Mouse (Mus musculus) liver (tissue): ENCODE data around the gene Sh3kbp1.
"Not testable (repeated sequence)": the region's sequence is repeated elsewhere in the genome, so short reads cannot be mapped to it uniquely, and the experiment has no call there.

ENCODE experiments used
- DNase-seq: peaks from one replicate; pipeline ENCODE4 v3.0.0-alpha.2; 2020; ENCODE audit warnings: mixed read lengths

Sh3kbp1 gene

DNA sequence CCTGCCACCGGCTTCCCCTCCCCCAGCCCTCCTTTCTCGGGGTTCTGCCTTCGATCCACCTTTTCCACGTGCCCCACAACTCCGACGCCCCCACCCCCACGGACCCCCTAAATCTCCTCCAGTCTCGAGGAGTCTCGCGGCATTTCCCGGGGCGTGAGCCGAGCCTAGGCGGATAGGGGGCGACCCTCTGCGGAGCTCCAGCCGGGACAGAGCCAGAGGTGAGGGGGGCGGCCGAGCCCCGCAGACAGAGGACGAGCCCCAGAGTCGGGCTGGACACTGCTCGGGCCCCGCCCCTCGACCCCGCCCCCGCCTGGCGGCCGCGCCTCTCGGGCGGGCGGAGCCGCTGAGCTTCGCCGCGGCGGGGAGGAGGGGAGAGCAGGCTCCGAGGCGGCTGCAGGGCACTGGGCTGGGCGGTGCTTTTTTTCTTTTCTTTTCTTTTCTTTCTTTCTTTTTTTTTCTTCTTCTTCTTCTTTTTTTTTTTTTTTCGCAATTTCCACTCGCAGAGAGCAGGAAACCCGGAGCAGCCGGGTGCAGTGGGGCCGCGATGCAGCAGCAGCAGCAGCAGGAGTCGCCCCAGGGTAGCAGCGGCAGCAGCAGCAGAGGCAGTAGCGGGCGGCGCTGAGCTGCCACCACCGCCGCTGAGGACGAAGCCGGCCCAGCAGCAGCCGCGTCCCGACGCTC lies at the start of gene Sh3kbp1:
Sh3kbp1 (plus strand) TSS at position 366 of the 681 bp plus-strand sequence.
- peak; percentile 84 for DNase-seq

DNA sequence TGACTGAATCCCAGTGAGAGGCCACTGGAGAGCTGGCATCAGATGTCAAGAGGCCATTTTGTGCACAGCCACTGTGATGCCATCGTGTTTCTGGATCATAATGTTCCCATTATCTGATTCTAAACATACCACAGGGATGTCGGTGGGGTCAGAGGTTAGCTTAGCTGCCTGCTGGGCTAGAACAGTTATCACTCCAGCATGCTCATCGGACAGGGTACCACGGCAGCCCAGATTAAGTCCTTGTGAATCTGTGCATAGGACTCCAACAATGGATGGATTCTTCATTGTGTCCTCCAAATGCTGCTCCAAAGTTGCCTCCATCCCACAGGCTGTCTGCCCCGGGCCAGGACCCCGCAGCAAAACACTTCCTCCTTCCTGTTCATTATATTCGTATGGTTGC lies 42.3 kb upstream of the Sh3kbp1 start:
- DNase-seq = not testable (repeated sequence)

DNA sequence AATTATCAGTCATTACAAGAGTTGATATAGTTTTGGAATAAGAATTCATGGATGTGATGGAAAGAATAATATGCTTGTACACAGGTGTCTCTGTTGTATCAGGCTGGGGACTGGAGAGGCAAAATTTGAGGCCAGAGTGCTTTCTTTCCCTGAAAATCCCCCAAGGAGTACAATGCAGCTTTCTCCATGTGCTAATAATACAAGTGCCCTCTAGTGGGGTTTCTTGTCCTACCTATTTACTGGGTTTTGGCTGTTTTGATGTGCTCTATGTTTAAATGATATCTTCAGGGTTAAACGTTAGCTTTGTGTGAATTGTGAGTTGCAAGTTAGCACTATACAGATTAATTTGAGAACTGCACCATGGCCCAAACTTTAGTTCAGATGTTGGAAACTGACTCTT lies 35.4 kb upstream of the Sh3kbp1 start:
- no peak for DNase-seq

DNA sequence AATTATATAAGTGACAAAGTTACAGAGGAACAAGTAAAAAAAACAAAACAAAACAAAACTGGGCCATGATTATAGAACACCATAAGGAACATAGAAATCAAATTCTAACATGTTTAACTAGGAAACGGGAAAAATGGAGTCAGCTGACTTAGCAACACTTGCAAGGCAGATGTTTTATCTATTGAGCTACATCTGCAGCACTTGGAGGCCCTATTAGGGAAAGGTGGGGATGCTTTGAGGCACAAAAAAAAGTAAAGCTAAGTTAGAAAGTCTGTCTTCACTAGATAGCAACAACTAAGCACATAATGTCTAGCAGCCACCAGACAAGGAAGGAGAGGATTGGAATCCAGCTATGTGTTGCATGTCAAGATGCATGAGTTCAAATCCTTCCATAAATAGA lies 29.6 kb upstream of the Sh3kbp1 start:
- peak; percentile 22 for DNase-seq

DNA sequence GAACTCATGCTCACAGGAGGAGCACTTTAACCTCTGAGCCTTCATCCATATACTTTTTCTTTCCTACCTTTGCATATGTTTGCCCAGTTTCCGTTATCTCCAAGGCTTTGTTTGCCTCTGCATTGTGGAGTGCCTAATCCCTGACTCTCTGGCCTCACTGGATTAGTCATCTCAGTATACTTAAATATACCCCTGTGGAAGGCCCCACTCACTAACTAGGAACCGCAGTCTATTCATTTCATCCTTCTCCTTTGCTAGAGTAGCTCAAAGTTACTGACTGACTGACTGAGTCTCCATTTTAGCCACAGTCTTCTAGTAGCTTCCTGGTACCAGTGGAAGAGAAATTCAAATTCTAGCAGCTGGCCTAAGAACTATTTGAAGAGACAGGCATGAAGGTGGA lies 22.2 kb upstream of the Sh3kbp1 start:
- no peak for DNase-seq

DNA sequence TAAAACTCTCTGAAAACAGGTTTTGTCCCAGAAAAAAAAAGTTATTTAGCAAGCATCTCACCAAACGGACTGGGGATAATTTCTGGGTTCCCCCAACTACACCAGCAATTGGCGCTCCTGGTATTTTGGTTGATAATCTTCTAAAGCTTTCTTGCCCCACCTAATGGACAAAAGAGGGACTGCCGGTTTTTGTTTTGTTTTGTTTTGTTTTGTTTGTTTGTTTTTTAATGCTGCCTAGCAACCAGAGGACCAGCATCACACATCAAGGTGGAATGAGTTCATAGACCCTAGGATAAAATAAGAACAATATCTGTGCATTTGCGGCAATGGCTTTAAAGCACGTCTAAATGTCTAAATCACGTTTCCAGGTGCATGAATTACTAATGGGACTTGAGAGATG lies 20.1 kb upstream of the Sh3kbp1 start:
- no peak for DNase-seq

DNA sequence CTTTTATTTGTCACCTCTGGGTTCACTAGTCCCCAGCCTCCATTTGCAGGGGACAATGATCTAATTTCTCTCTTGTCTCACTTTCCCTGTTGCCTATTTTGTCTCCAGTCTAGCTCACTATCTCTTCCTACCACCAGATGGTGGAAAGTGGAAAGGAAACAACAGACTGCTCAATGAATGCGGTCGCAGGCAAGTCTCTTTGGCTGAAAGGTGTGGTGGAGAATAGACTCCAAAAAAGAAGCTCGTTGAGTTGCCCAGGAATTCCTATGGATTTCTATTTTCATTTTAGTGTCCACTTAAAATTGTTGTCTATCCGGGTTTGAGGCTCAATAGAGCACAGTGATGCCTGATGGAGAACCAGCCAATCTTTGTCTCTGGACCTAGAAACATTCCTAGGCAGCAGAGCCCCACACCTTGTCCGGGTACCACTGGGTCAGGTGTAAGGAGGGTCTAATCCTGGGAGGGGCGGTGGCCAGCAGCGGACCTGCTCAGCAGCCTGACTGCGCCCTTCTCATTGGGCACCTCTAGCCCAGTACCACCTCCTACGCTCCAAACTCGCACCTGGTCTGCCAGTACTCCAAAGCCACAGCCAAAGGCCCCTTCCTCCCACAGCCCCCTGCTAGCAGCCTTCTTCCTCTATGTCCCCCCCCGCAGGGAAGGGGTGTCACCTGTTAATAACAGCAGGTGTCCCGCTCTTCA lies 715 bp upstream of the Sh3kbp1 start:
- DNase-seq = no peak

DNA sequence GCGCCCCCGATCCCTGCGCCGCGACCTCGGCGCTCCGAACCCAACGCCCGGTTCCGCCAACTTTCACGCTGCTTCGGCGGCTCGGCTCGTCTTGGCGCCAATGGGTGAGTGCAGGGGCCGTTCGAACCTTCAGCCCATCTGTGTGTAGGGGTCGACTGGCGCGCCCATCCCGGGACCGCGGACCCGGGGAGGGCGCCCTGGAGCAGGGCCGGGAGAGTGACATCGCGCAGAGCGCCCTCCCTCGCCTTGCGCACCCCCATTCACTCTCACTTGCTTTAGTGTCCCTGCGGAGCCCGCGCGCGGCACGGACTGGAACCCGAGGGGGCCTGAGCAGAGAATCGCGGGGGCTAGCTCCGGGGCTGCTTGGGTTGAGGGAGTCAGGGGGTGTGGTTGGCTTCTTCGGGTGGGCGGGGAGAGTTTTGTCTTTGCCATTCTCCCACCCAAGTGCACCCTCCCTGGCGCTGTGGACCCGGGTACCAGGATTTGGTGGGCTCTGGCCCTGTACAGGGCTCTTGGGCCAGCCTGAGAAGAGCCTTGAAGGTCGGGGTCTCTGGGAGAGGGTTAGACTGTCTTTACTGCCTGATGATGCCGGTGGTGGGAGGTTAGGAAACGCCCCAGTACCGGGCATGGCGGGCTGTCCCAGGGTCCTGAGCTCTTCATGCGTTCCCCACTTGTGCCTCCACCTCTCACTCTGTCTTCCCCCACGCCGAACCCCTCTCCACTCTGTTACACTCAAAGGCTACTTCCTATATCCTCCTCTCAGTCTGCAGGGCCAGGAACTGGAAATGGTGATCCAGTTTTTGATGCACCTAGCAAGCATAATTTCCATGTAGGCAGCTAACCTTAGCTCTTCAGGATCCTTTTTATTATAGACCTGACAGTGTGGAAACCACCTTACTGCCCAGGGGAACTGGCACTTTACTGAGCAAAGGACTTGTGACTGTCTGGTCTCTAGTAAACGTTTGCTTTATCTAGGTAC lies 805 bp downstream of the Sh3kbp1 start:
- peak; percentile 44 for DNase-seq

DNA sequence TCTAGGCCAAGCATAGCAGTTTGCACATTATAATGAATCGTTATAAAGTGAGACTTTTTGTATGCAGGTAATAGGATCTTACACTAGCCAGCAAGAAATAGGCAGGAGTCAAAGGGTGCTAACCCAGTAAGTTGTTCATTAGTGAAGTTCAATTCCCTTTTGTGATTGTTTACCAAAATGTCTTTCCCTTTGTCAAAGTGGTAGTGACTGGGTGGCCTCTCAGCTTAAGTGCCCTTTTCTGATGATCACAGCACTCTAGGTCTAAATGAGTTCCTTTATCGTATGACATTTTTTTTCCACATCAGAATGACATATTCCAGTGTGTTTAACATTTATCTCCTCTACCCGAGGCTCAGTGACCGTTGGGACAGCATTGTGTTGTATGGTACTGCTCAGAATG lies 1.6 kb downstream of the Sh3kbp1 start:
- no peak for DNase-seq

DNA sequence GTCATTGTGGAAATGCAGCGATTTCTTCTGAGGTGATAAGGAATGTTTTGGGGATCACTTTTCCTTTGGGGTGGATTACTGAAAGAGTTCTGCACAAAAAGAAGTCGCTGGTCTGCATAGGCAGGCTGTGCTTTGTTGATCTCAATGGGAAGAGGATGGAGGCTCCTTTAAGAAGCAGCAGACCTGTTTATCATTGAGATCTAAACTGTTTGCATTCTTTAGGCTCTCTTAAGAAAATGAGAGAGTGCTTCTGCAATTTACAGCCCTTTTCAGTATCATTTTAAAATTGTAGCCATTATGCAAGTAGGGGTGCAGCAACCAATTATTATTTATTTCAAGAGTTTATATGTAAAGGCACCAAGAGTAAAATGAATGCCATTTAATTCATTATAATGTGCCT lies 2.1 kb downstream of the Sh3kbp1 start:
- DNase-seq = no peak

DNA sequence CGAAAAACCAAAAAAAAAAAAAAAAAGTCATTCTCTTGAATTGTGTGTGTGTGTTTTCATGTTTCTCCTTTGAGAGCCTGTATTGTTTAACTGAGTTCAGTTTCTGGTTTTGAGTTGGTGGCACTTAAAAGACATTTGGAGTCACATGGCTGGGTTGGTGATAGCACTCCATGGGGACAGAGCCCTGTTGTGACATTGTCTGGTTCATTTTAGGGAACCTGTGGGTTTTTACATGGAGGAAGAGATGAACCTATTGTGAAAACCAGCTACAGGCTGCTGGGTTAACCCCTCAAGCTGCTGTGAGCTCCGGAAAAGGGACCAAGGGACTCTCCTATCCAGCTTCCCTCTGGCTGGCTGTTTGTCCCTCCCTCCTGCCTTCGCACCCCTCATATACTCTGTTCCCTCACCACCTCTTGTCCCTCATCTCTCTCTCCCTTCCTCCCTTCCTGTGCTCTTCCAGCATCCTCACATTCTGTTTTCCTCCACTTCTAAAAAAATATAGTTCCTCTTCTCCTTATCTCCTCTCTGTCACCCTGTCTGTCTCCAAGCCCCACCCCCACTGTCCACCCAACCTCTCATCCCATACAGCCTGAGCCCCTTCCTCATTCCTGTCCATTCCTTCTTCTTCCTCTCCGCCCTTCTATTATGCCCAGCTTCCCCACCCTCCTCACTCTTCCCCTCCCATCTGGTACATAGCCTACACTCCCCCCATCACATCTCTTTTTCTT lies 11.6 kb downstream of the Sh3kbp1 start:
- peak; percentile 14 for DNase-seq

DNA sequence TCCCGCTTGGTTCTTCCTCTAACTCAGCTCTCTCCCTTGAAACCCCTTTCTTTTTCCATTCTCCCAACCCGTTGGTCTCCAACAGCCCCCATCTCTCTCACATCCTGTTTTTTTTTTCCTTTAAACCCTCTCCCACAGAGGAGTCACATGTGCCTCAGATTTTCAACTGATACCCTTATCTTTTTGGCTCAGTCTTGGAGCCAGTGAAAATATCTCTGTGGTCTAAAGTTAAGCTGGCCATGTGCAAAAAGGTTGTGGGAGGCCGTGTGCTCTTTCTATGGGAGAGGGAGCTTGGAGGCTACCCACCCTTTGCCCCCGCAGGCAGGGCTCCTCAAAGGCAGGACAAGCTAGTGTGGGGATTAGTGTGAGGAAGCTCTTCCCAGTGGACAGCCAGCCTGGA lies 12.9 kb downstream of the Sh3kbp1 start:
- no peak for DNase-seq

DNA sequence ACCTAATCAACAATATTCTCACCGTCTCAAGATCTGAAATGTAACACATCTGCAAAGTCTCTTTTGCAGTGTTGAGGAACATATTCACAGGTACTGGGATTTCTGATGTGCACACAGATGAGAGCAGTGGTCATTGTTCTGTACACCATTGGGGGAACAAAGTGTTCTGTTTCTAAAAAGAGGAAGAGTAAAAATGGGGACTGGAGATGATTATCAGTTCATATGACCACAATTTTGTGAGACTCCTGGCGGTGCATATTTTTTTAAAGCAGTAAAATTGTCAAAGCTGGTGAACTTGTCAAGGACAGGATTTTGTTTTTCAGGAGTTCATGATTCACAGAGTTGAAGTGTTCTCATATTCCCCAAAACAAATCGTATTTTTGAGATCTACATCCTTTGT lies 18.2 kb downstream of the Sh3kbp1 start:
- DNase-seq = no peak

DNA sequence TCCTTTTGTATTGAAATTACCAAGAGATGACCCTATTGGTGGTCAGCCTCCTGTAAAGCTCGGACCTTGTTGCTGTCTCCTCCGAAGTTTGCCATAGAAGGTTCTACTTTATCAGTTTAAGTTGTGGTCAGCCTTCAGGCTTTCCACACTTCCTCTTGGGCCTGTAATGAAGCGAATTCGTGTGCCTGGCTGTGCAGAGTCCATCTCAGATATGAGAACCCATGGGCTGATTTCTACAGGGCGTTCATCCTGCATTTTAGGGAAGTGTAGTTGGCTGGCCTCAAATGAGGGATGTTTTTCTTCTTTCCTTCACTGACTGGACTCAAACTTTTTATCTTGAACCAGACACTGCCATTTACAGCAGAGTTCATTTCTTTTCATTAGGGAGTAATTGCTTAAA lies 20.5 kb downstream of the Sh3kbp1 start:
- DNase-seq = no peak

DNA sequence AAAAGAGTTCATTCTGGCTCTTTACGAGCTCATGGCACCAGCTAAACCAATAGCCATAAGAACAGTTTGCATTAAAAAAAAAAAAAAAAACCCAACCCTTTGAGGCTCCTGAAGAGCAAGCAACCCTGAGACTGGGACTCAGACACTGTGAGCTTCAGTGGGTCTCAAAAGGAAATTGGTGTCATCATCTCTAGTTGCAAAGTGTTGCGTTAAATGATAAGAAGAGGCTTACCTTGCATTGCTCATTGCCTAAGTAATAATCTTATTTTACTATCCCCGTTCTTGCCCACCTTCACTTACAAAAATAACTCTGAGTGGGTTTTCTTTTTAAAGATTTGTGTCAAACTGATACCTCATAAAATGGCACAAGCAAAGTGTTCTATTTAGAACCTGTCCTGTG lies 21.5 kb downstream of the Sh3kbp1 start:
- DNase-seq = no peak

DNA sequence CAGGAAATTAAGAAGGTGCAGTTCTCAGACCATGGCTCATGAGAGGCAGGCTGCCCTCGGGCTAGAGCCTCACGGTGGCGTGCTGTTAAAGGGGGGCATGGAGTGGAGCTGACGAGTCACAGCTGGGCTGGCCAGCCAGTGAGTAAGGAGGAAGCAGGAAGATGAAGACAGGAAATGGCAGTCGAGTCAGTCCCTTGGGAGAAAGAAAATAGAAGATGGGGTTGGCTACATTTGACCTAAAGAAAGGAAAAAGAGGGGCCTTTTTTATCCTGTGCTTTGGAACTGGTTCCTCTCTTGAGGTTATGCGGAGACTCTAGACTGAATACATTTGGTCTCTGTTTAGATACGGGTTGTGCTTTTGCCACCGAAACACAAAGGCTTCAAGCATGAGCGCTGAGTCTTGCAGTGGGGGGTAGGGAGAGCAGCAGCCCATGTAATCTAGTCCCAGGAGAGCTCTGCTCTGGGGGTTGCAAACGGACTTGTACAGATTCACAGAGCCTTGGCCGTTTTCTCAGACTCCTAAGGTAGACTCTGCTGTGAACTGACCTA lies 23.1 kb downstream of the Sh3kbp1 start:
- peak; percentile 12 for DNase-seq

DNA sequence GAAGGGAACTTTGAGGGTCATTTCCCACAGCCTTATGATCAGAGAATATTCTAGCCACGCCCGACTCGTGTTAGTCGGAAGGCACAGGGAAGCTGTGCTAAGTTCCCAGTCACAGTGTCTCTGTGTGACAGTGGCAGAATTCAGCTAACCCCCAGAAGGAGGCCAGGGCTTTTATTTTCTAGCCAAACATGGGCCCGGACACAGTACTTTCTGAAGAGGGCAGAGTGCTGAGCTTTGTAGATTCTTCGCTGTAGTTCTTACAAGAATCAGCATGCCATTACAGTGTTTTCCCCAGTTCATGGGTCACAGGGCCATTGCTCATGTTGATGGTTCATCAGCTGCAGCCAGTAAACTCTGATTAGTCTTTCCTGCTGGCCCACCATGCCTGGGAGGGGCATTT lies 23.7 kb downstream of the Sh3kbp1 start:
- DNase-seq = no peak

DNA sequence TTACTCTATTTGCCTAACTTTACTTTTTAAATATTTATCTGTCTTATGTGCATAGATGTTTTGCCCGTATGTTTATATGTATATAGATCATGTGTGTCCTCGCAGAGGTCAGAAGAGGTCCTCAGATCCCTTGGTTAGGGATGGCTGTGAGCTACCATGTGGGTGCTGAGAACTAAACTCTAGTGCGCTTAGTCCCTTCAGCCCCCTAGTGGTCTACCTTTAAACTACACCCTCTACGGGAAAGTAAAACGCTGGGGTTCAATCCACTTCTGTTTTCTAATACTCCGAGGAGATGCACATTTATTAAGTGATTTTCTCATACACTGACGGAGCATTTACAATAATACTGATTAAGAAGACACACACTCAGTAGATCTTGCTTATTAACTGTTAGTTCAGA lies 44.3 kb downstream of the Sh3kbp1 start:
- DNase-seq = no peak

DNA sequence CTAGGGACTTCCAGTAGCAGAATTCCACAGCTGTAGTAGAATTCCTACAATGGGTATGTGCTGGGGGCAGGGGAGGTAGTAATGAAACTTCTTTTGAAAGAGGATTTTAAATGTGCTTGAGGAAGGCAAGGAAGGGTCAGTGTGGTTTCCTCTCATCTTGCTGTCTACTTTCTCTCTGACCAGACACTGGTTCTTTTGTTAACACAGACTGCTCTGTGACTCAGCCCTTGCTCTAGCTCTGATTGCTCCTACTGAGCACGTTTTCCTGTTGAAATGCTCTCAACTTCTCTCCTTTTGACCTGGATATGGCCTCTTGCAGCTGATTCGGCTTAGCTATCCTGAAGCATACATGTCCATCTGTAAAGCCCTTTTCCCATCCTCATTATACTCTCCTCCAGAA lies 45.4 kb downstream of the Sh3kbp1 start:
- no peak for DNase-seq

DNA sequence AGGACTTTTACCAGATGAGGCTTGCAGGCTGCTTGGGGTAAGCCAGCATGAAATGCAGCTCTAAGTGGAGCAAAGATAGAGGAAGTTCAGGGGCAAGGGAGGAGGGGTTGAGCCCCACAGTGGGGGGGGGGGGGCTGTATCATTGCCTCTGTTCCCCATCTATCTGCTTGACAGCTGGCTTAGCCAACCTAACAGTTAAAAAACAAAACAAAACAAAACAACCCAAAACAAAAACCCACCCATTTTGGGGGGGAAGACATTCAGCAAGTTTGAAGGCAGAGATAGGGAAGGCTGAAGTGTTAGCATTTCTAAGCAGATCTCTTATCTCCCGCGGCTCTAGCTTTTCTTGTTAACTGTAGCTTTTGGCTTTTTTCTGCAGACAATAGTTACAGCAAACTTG lies 49.2 kb downstream of the Sh3kbp1 start:
- no peak for DNase-seq

DNA sequence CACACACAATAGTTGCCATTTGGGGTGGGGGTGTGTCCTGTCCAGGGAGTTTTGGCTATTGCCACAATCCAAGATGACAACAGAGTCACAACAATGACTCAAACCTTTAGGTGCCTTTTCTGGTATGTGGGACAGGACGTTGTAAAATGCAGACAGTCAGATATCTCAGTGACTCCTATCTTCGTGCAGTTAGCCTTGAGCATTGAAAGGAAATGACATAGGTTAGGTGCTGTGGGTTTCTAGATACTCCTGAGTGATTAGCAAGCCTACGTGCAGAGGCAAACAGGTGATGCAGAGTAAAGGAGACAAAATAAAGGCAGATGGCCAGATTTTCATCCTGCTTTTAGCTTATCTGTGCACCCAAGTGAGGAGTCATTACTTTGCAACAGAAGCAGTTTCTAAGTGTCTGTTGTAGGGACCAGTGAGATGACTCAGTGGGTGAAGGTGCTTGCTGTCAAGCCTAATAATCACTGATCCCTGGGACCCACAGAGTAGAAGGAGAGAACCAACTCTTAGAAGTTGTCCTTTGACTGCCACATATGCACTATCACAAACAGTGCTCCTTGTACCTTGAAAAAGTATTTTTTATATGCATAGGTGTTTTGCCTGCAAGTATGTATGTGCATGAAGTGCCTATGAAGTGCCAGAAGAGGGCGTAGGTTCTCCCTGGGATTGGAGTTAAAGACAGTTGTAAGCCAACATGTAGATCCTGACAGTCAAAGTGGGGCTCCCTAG lies 50.7 kb downstream of the Sh3kbp1 start:
- DNase-seq = no peak

DNA sequence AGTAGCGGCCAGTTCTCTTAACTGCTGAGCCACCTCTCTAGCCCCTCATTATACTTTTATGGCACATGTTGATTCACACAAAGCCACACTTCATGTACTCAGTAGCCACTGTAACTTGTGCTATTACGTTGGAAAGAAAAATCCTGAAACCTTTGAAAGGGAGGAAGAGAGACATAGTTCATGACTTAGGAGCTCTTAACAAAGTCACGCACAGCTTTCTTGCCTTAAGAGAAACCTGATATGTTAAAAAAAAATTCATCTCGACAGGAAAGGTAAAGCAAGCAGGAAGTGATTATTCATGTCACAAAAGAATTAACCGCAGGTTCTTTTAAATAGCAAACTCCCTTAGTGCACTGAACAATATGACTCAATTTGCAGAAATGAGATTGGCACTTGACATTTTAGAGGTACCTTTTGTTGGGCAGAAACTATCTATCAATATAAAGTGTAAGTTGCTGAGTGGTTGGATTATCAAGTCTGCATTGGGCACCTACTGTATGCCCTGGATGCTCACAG lies 51.3 kb downstream of the Sh3kbp1 start:
- no peak for DNase-seq
